19 mouse cellular contexts compared by ENCODE assay signal in the genomic region with DNA sequence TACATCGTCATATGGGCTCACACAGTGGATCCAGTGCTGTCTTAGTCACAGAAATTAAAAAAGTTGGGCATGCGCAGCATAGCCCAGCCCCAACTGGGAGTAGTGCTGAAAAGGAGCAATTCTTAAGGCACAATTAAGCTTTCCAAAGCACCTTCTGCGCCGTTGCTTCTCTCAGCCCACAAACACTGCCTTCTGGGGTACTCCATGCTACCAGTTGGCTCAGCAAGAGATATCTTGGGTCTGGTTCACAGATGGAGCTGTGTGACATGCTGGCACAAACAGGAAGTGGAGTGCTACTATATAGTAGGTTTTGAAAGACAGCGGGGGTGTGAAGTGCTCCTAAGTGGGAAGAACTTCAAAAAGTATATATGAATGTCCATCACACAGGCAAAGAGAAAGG.
DNase-seq lines count a peak whose midpoint lies in the region; ATAC-seq lines count a peak whose summit lies in the region.
"Had no signal": no experiment of that assay in that cellular context is flagged by ENCODE, and none has a peak within 500 bp of the region (broad histone marks: within the 10 kb centered on the region; RNA-seq: fewer than 3 reads in every experiment).

No protein-coding gene starts in this region.

- intact Hi-C loops in left cerebral cortex, postnatal 25 days (cut with DNase I): no loop called here

- peak; percentile 96 for ATAC-seq in frontal cortex, adult (ENCODE audit: low TSS enrichment)
- no peak for ATAC-seq in inflammation-experienced regulatory T-cells, adult 6 months
- ATAC-seq: hindbrain, embryonic 16.5 days; liver, postnatal 0 days had no signal

- DNase-seq in layer of hippocampus, adult 18-20 months (ENCODE audit: low spot score in 2 of 2): peak; percentile 42 to 66
- DNase-seq in layer of hippocampus, postnatal 25 days (ENCODE audit: extremely low spot score in 1 of 2, low spot score in 1 of 2): no peak
- peak; percentile 16 to 89 for DNase-seq in left cerebral cortex, postnatal 25 days (ENCODE audit: low spot score in 2 of 2)
- peak; percentile 14 for DNase-seq in right cerebral cortex, postnatal 4 days
- no peak for DNase-seq in cerebellum, postnatal 10 days
- DNase-seq: adrenal gland, postnatal 10 days; B cell, adult 2 months; cerebellum, adult 8-10 months; gastrocnemius, postnatal 25 days; heart, postnatal 10 days; kidney, adult 2 months; kidney, postnatal 14 days; liver; liver, postnatal 0 days; lung, postnatal 14 days; thymus, adult 2 months had no signal

Comparison
In these comparisons a context has a peak if more than half of its experiments do, and no peak if none do; other contexts are left out.
1. DNase-seq: peak in layer of hippocampus, adult 18-20 months (2 of 2), left cerebral cortex, postnatal 25 days (2 of 2) and right cerebral cortex, postnatal 4 days (single experiment); none in layer of hippocampus, postnatal 25 days (0 of 2) and cerebellum, postnatal 10 days (0 of 2).